Mouse (Mus musculus) gastrocnemius, postnatal 10 days (tissue): ENCODE measurements around the gene Tcte1. TPM values are rescaled to one million over a fixed set of nuclear protein-coding genes. Genes with fewer than 3 reads are reported as not detected.

Experiments used
- DNase-seq: peaks from one replicate; pipeline ENCODE4 v3.0.0; 2021; ENCODE audit warnings: mixed read lengths
- total RNA-seq, 2 experiments: library from RNA; stranded (reverse); gene quantifications; 2 replicates each; pipeline ENCODE4 v1.2.3; 2021

Tcte1 gene
- total RNA-seq, 2 experiments from 2014 or later = not detected

- DNase-seq = no peak
These were observed 24.4 kb downstream of the Tcte1 start for GRCm38 (mm10) chr17:45547461-45548190.

- DNase-seq = no peak
These were observed 25.6 kb downstream of the Tcte1 start for GRCm38 (mm10) chr17:45548541-45549512.

GRCm38 (mm10) chr17:45549617-45550181 lies 26.5 kb downstream of the Tcte1 start, which contains the start of gene Tmem151b:
TSS of gene Tmem151b (minus strand) at chr17:45549677.
- DNase-seq = no peak

- no peak for DNase-seq
These were observed 27.0 kb downstream of the Tcte1 start for GRCm38 (mm10) chr17:45550253-45550652.

- no peak for DNase-seq
These were observed 28.1 kb downstream of the Tcte1 start for GRCm38 (mm10) chr17:45551249-45551796.

- peak; percentile 76 for DNase-seq
These were observed 28.7 kb downstream of the Tcte1 start for GRCm38 (mm10) chr17:45551816-45552451.

GRCm38 (mm10) chr17:45553065-45553464 lies 29.8 kb downstream of the Tcte1 start:
- DNase-seq = no peak

GRCm38 (mm10) chr17:45554420-45554819 lies 31.2 kb downstream of the Tcte1 start:
- DNase-seq = no peak

- peak; percentile 93 for DNase-seq
These were observed 32.3 kb downstream of the Tcte1 start, which contains the start of gene Nfkbie for GRCm38 (mm10) chr17:45555452-45556106. TSS of gene Nfkbie (plus strand) at chr17:45555703.

- DNase-seq = no peak
These were observed 32.9 kb downstream of the Tcte1 start for GRCm38 (mm10) chr17:45556107-45556489.

GRCm38 (mm10) chr17:45556514-45557245 lies 33.4 kb downstream of the Tcte1 start:
- DNase-seq = no peak

- DNase-seq = no peak
These were observed 34.1 kb downstream of the Tcte1 start for GRCm38 (mm10) chr17:45557246-45557824.

- no peak for DNase-seq
These were observed 35.0 kb downstream of the Tcte1 start for GRCm38 (mm10) chr17:45557998-45558862.

- no peak for DNase-seq
These were observed 36.7 kb downstream of the Tcte1 start for GRCm38 (mm10) chr17:45559732-45560525.

- no peak for DNase-seq
These were observed 40.0 kb downstream of the Tcte1 start for GRCm38 (mm10) chr17:45563216-45563615.

- peak; percentile 96 for DNase-seq
These were observed 40.7 kb downstream of the Tcte1 start, which contains the start of gene Slc35b2 for GRCm38 (mm10) chr17:45563655-45564530. TSS of gene Slc35b2 (plus strand) at chr17:45563874.

GRCm38 (mm10) chr17:45564531-45565084 lies 41.4 kb downstream of the Tcte1 start:
- DNase-seq = no peak
